Mouse (Mus musculus): Measurements from ENCODE around the gene Gm10300. TPM values are rescaled to one million over a fixed set of nuclear protein-coding genes. Genes with fewer than 3 reads are reported as not detected.
A peak's percentile ranks its signal among the peaks of the same experiment; 100 is the strongest.

Gm10300 gene
- polyA plus RNA-seq, 1 experiment from 2014 or later, result not detected

DNA sequence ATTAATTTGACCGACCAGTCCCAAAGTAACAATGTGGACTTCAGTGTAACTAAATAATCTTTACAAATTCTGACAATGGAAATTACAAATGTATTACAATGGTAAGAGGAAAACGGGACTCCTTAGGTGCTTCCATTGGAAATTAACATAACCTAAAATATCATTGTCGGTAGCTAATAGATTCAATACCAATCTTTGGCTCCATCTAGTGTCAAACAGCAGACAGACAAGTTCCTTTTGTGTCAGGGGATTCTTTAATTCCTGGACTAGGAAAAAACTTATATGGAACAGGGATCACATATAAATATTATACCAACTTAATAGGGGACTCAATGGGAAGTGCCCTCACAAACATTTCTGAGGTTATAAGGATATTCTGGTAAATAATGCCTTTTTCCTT lies 26.7 kb downstream of the Gm10300 start:
- Histone ChIP-seq H3K4me2 (ENCODE audit: low read depth, low read length, severe bottlenecking) (no peak overlapping the region), H3K27me3 (ENCODE audit: control insufficient read depth, insufficient read depth, low read length) (no peaks in the 10 kb centered on the region), H3K36me3 (ENCODE audit: control insufficient read depth, insufficient read depth, low read length) (no peaks in the 10 kb centered on the region), H3K4me3 (ENCODE audit: low read depth, low read length) (no peak overlapping the region), H3K27ac (ENCODE audit: low read depth, low read length) (no peak overlapping the region), H3K9ac (ENCODE audit: low read length) (no peak overlapping the region), H3K4me1 (replicated peaks; ENCODE audit: control insufficient read depth, insufficient read depth, low read length) (no peaks in the 10 kb centered on the region), H3K9me3 (ENCODE audit: control insufficient read depth, low read length) (no peaks in the 10 kb centered on the region)
- DNase-seq (ENCODE audit: low spot score), result no peak
- 42% methylated on average over 3 of the region's 3 CpGs for WGBS
- ATAC-seq (replicated peaks; ENCODE audit: low FRiP score), result no peak

GRCm38 (mm10) chr4:132108221-132108620 lies 33.7 kb downstream of the Gm10300 start:
- no peaks in the 10 kb centered on the region for H3K9me3 ChIP-seq (ENCODE audit: control insufficient read depth, low read length)
- DNase-seq (ENCODE audit: low spot score) (no peak), ATAC-seq (replicated peaks; ENCODE audit: low FRiP score) (no peak)
- H3K4me3 ChIP-seq (ENCODE audit: low read depth, low read length), result no peak overlapping the region
- H3K4me2 ChIP-seq (ENCODE audit: low read depth, low read length, severe bottlenecking), result no peak overlapping the region
- no peak overlapping the region for H3K27ac ChIP-seq (ENCODE audit: low read depth, low read length)
- H3K9ac ChIP-seq (ENCODE audit: low read length), result no peak overlapping the region
- 0 out of 2 replicates have a peak, but pooled peaks cover 6% of the 10 kb centered on the region for H3K4me1 ChIP-seq (replicated peaks; ENCODE audit: control insufficient read depth, insufficient read depth, low read length)
- no peaks in the 10 kb centered on the region; the same call in 1 of the 2 replicates for H3K27me3 ChIP-seq (ENCODE audit: control insufficient read depth, insufficient read depth, low read length)
- WGBS, result 92% methylated on average over 7 of the region's 7 CpGs
- no peaks in the 10 kb centered on the region for H3K36me3 ChIP-seq (ENCODE audit: control insufficient read depth, insufficient read depth, low read length)

DNA sequence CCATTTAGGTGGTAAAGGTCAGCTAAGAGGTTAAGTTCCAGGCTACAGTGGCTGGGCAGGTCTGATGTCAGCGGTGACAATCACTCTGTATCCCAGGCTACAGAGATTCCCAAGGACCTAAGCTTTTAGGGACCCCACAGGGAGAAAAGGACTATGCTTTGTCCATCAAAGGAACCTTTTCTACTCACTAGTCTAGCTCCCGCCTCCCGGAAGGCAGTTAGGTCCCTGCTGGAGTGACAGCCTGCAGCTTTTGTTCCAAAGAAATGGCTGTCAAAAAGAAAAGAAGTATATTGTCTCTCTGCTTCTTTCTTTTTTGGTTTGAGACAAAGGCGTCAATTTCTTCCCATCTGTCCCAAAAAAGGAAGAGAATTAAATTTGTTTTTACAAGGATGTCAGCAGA lies 36.7 kb downstream of the Gm10300 start:
- H3K9ac ChIP-seq (ENCODE audit: low read length), result no peak overlapping the region
- H3K27me3 ChIP-seq (ENCODE audit: control insufficient read depth, insufficient read depth, low read length), result peaks cover 3% of the 10 kb centered on the region; the same call in 1 of the 2 replicates
- no peaks in the 10 kb centered on the region for H3K9me3 ChIP-seq (ENCODE audit: control insufficient read depth, low read length)
- 0 out of 2 replicates have a peak, but pooled peaks cover 6% of the 10 kb centered on the region for H3K4me1 ChIP-seq (replicated peaks; ENCODE audit: control insufficient read depth, insufficient read depth, low read length)
- no peaks in the 10 kb centered on the region for H3K36me3 ChIP-seq (ENCODE audit: control insufficient read depth, insufficient read depth, low read length)
- H3K4me3 ChIP-seq (ENCODE audit: low read depth, low read length), result no peak overlapping the region
- no peak overlapping the region for H3K4me2 ChIP-seq (ENCODE audit: low read depth, low read length, severe bottlenecking)
- 24% methylated on average over 4 of the region's 4 CpGs for WGBS
- DNase-seq (ENCODE audit: low spot score), result no peak
- no peak for ATAC-seq (replicated peaks; ENCODE audit: low FRiP score)
- no peak overlapping the region for H3K27ac ChIP-seq (ENCODE audit: low read depth, low read length)

- no peak for ATAC-seq (replicated peaks; ENCODE audit: low FRiP score)
- H3K9ac ChIP-seq (ENCODE audit: low read length), result peak overlapping the region; percentile 16; the same call in 1 of the 2 replicates
- WGBS, result 48% methylated on average over 53 of the region's 53 CpGs
Measured at GRCm38 (mm10) chr4:132113411-132114095, 39.1 kb downstream of the Gm10300 start.

DNA sequence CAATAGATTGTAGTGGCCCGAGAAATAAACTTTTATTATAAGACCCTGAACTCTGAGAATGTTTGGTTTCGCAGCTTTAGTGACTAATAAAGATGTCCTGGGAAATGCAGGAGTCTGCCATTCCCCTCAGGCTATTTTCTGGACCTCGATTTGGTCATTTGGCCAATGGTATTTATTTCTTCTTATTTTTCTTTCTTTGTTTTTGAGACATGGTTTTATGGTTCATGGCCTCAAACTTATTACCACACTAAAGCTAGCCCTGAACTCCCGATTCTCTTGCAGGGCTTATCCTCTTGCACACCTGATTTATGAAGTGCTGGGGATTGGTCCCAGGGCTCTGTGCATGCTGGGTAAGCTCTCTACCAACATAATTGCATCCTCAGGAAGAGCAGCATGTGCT lies 41.8 kb downstream of the Gm10300 start:
- DNase-seq (ENCODE audit: low spot score), result no peak
- Histone ChIP-seq H3K27ac (ENCODE audit: low read depth, low read length) (no peak overlapping the region), H3K9me3 (ENCODE audit: control insufficient read depth, low read length) (no peaks in the 10 kb centered on the region), H3K9ac (ENCODE audit: low read length) (no peak overlapping the region), H3K4me3 (ENCODE audit: low read depth, low read length) (no peak overlapping the region), H3K4me1 (replicated peaks; ENCODE audit: control insufficient read depth, insufficient read depth, low read length) (0 out of 2 replicates have a peak, but pooled peaks cover 4% of the 10 kb centered on the region), H3K36me3 (ENCODE audit: control insufficient read depth, insufficient read depth, low read length) (no peaks in the 10 kb centered on the region), H3K27me3 (ENCODE audit: control insufficient read depth, insufficient read depth, low read length) (peaks cover 3% of the 10 kb centered on the region; the same call in 1 of the 2 replicates), H3K4me2 (ENCODE audit: low read depth, low read length, severe bottlenecking) (no peak overlapping the region)
- 85% methylated on average over 4 of the region's 4 CpGs for WGBS
- ATAC-seq (replicated peaks; ENCODE audit: low FRiP score), result no peak

More at GRCm38 (mm10) chr4:132113411-132114095, 39.1 kb downstream of the Gm10300 start:
- peak; percentile 67 for DNase-seq (ENCODE audit: low spot score)
- H3K4me1 ChIP-seq (replicated peaks; ENCODE audit: control insufficient read depth, insufficient read depth, low read length), result 0 out of 2 replicates have a peak, but pooled peaks cover 6% of the 10 kb centered on the region
- no peaks in the 10 kb centered on the region for H3K36me3 ChIP-seq (ENCODE audit: control insufficient read depth, insufficient read depth, low read length)
- H3K4me3 ChIP-seq (ENCODE audit: low read depth, low read length), result peak overlapping the region; percentile 28
- H3K27ac ChIP-seq (ENCODE audit: low read depth, low read length), result no peak overlapping the region
- peaks cover 3% of the 10 kb centered on the region; the same call in 1 of the 2 replicates for H3K27me3 ChIP-seq (ENCODE audit: control insufficient read depth, insufficient read depth, low read length)
- peak overlapping the region; percentile 58 for H3K4me2 ChIP-seq (ENCODE audit: low read depth, low read length, severe bottlenecking)
- no peaks in the 10 kb centered on the region for H3K9me3 ChIP-seq (ENCODE audit: control insufficient read depth, low read length)

DNA sequence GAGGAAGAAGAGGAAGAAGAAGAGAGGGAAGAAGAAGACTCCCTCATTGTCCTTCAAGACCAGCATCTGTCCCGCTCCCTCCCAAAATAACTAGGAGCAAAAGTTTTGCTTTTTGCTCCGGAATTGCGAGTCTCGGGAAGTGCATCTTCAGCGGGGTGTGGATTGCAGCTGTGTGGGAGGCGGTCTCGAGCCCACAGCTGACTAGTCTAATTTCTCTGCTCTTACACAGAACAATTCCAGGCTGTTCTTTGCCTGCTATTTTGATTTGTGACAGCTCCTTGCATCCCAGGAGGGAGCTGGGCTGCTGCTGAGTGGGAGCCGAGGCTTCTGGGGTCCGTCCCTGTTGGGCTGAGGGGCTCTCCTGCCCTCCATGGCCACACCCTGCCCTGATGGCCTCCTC lies 45.1 kb downstream of the Gm10300 start:
- H3K4me1 ChIP-seq (replicated peaks; ENCODE audit: control insufficient read depth, insufficient read depth, low read length), result no peaks in the 10 kb centered on the region
- H3K4me2 ChIP-seq (ENCODE audit: low read depth, low read length, severe bottlenecking), result no peak overlapping the region
- H3K27me3 ChIP-seq (ENCODE audit: control insufficient read depth, insufficient read depth, low read length), result peaks cover 2% of the 10 kb centered on the region; the same call in 1 of the 2 replicates
- H3K9me3 ChIP-seq (ENCODE audit: control insufficient read depth, low read length), result no peaks in the 10 kb centered on the region
- H3K27ac ChIP-seq (ENCODE audit: low read depth, low read length), result no peak overlapping the region
- no peak overlapping the region for H3K4me3 ChIP-seq (ENCODE audit: low read depth, low read length)
- 73% methylated on average over 9 of the region's 9 CpGs for WGBS
- ATAC-seq (replicated peaks; ENCODE audit: low FRiP score) (no peak), DNase-seq (ENCODE audit: low spot score) (no peak)
- H3K36me3 ChIP-seq (ENCODE audit: control insufficient read depth, insufficient read depth, low read length), result no peaks in the 10 kb centered on the region
- H3K9ac ChIP-seq (ENCODE audit: low read length), result no peak overlapping the region

GRCm38 (mm10) chr4:132121674-132122073 lies 47.2 kb downstream of the Gm10300 start:
- no peaks in the 10 kb centered on the region for H3K27me3 ChIP-seq (ENCODE audit: control insufficient read depth, insufficient read depth, low read length)
- DNase-seq (ENCODE audit: low spot score) (no peak), ATAC-seq (replicated peaks; ENCODE audit: low FRiP score) (no peak)
- H3K4me3 ChIP-seq (ENCODE audit: low read depth, low read length), result no peak overlapping the region
- no peaks in the 10 kb centered on the region for H3K36me3 ChIP-seq (ENCODE audit: control insufficient read depth, insufficient read depth, low read length)
- no peak overlapping the region for H3K27ac ChIP-seq (ENCODE audit: low read depth, low read length)
- 81% methylated on average over 5 of the region's 5 CpGs for WGBS
- H3K9me3 ChIP-seq (ENCODE audit: control insufficient read depth, low read length), result no peaks in the 10 kb centered on the region
- H3K4me1 ChIP-seq (replicated peaks; ENCODE audit: control insufficient read depth, insufficient read depth, low read length), result no peaks in the 10 kb centered on the region
- H3K9ac ChIP-seq (ENCODE audit: low read length), result no peak overlapping the region
- H3K4me2 ChIP-seq (ENCODE audit: low read depth, low read length, severe bottlenecking), result no peak overlapping the region

GRCm38 (mm10) chr4:132123166-132123565 lies 48.7 kb downstream of the Gm10300 start:
- 85% methylated on average over 1 of the region's 1 CpGs for WGBS
- H3K27ac ChIP-seq (ENCODE audit: low read depth, low read length), result no peak overlapping the region
- ATAC-seq (replicated peaks; ENCODE audit: low FRiP score), result no peak

More at GRCm38 (mm10) chr4:132123166-132123565, 48.7 kb downstream of the Gm10300 start:
- Histone ChIP-seq H3K27me3 (ENCODE audit: control insufficient read depth, insufficient read depth, low read length) (no peaks in the 10 kb centered on the region), H3K4me1 (replicated peaks; ENCODE audit: control insufficient read depth, insufficient read depth, low read length) (no peaks in the 10 kb centered on the region), H3K4me2 (ENCODE audit: low read depth, low read length, severe bottlenecking) (no peak overlapping the region), H3K9me3 (ENCODE audit: control insufficient read depth, low read length) (no peaks in the 10 kb centered on the region), H3K4me3 (ENCODE audit: low read depth, low read length) (no peak overlapping the region), H3K9ac (ENCODE audit: low read length) (no peak overlapping the region), H3K36me3 (ENCODE audit: control insufficient read depth, insufficient read depth, low read length) (no peaks in the 10 kb centered on the region)
- DNase-seq (ENCODE audit: low spot score), result no peak

Measured in forebrain, embryonic 11.5 days (tissue).